In the genomic region with DNA sequence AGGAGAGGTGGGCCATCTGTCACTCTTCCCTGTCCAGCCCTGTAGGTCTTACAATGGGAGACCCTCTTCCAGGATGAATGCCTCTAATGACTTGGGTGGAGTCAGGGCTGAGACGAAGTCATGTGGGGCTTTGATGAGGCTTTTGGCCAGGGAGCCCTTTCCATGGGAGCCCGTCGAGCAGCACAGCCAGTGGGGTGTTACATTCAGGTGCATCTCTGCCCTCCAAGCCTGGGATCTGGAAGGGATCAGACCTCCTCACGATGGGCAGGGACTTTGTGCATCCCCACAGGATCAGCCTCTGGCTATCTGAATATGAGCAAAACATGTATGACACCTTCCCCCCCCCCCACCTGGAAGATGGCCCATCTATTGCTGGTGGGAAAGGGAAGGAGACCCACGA, we compare ENCODE assay signal across 19 mouse cellular contexts.
"Had no signal": no experiment of that assay in that cellular context is flagged by ENCODE, and none has a peak within 500 bp of the region (broad histone marks: within the 10 kb centered on the region; RNA-seq: fewer than 3 reads in every experiment).

No protein-coding gene starts in this region.

- ATAC-seq: midbrain, embryonic 16.5 days had no signal

- DNase-seq: lung, adult 18-20 months; lung, postnatal 10 days; lung, postnatal 4 days; midbrain, embryonic 14.5 days; retina, postnatal 1 day; right cerebral cortex, adult 18-20 months; right cerebral cortex, postnatal 25 days; right cerebral cortex, postnatal 4 days; spleen, adult 18-20 months; thymus, adult 2 months; thymus, postnatal 25 days; thymus, postnatal 4 days had no signal

- H3K27ac ChIP-seq: midbrain, embryonic 10.5 days; midbrain, embryonic 12.5 days; neural tube, embryonic 13.5 days; neural tube, embryonic 15.5 days had no signal

- H3K9ac ChIP-seq: lung, embryonic 14.5 days; midbrain, embryonic 12.5 days; neural tube, embryonic 13.5 days; neural tube, embryonic 15.5 days had no signal

- H3K27me3 ChIP-seq: midbrain, embryonic 12.5 days; neural tube, embryonic 13.5 days; neural tube, embryonic 15.5 days had no signal

- H3K4me3 ChIP-seq: midbrain, embryonic 10.5 days; midbrain, embryonic 12.5 days; myocyte; neural tube, embryonic 13.5 days; neural tube, embryonic 15.5 days had no signal

- H3K4me1 ChIP-seq: midbrain, embryonic 10.5 days; midbrain, embryonic 12.5 days; neural tube, embryonic 13.5 days; neural tube, embryonic 15.5 days had no signal

- H3K9me3 ChIP-seq: midbrain, embryonic 10.5 days; midbrain, embryonic 12.5 days; neural tube, embryonic 13.5 days; neural tube, embryonic 15.5 days had no signal
